ENCODE assay signal across 19 mouse cellular contexts in the genomic region with DNA sequence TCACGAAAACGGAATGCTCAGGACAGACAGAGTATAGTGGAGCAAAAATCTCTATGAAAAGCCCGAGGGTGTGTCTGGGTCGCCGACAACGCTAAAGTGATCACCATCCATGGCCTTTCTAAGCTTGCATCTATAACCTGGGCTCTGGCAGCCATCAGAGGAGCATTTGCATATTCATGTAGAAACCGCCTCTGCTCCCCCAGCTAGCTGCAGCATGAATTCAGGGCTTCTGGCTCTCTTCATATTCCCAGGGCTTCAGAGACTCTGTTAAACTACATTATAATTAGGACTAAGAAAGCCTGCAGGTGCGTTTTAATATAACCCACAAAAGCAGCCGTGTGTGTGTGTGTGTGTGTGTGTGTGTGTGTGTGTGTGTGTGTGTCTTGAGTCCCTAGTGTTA. TPM values are rescaled to one million over a fixed set of nuclear protein-coding genes. Genes with fewer than 3 reads are reported as not detected.
DNase-seq lines count a peak whose midpoint lies in the region; ATAC-seq and TF ChIP-seq lines count a peak whose summit lies in the region.
"Had no signal": no experiment of that assay in that cellular context is flagged by ENCODE, and none has a peak within 500 bp of the region (broad histone marks: within the 10 kb centered on the region; RNA-seq: fewer than 3 reads in every experiment).

No protein-coding gene starts in this region.

- no peaks in the 10 kb centered on the region for H3K79me2 ChIP-seq in CH12.LX (replicated peaks; ENCODE audit: control insufficient read depth, extremely low read depth, insufficient read depth, poor library complexity, severe bottlenecking)

- H3K27me3 ChIP-seq in CH12.LX (replicated peaks): no peaks in the 10 kb centered on the region
- H3K27me3 ChIP-seq in hindbrain, embryonic 13.5 days: peaks cover 10% of the 10 kb centered on the region; the same call in 1 of the 2 replicates
- peaks cover 25% of the 10 kb centered on the region for H3K27me3 ChIP-seq in midbrain, embryonic 13.5 days

- H3K4me3 ChIP-seq in CH12.LX (replicated peaks in 1 of 3; ENCODE audit: low read depth in 2 of 3, low read length in 2 of 3, poor library complexity in 1 of 3): peak overlapping the region in 1 of 3 experiments; percentile 35
- no peak overlapping the region for H3K4me3 ChIP-seq in hindbrain, embryonic 13.5 days
- no peak overlapping the region for H3K4me3 ChIP-seq in midbrain, embryonic 13.5 days (replicated peaks)
- H3K4me3 ChIP-seq: heart, adult 2 months; megakaryocyte, embryonic 14.5 days; neural tube, embryonic 13.5 days had no signal

- no peak for TF ChIP-seq EP300 in CH12.LX (IDR thresholded peaks at IDR 0.05; ENCODE audit: low read length)

- TF ChIP-seq POLR2A in CH12.LX (IDR thresholded peaks at IDR 0.05; ENCODE audit: low read depth, low read length): no peak

- no peak for TF ChIP-seq CTCF in CH12.LX (conservative IDR thresholded peaks at IDR 0.05 in 1 of 2, IDR thresholded peaks at IDR 0.05 in 1 of 2; ENCODE audit: low read depth in 2 of 2, low read length in 2 of 2)

- no peak for ATAC-seq in hindbrain, embryonic 13.5 days (ENCODE audit: low FRiP score)
- no peak for ATAC-seq in midbrain, embryonic 13.5 days
- ATAC-seq: intestine, embryonic 16.5 days; liver, postnatal 0 days had no signal

- H3K4me2 ChIP-seq in CH12.LX (ENCODE audit: insufficient read depth, low read depth, poor library complexity, severe bottlenecking): 0 out of 2 replicates have a peak overlapping the region, but pooled peaks have one; percentile 5
- no peak overlapping the region for H3K4me2 ChIP-seq in hindbrain, embryonic 13.5 days
- H3K4me2 ChIP-seq in midbrain, embryonic 13.5 days (replicated peaks): peak overlapping the region; percentile 9; the same call in 1 of the 2 replicates
- H3K4me2 ChIP-seq: neural tube, embryonic 13.5 days had no signal

- in situ Hi-C loops in CH12.LX (cut with MboI; ENCODE audit: low pct_ligation_motif_present, low pct_unique_long_range_greater_than_20kb, low sequenced_read_pairs): no loop called here

- H3K9me3 ChIP-seq in CH12.LX (replicated peaks; ENCODE audit: low read length): no peaks in the 10 kb centered on the region
- H3K9me3 ChIP-seq in hindbrain, embryonic 13.5 days: no peaks in the 10 kb centered on the region
- H3K9me3 ChIP-seq in midbrain, embryonic 13.5 days: no peaks in the 10 kb centered on the region
- H3K9me3 ChIP-seq: megakaryocyte, embryonic 14.5 days; neural tube, embryonic 13.5 days had no signal

- H3K36me3 ChIP-seq in CH12.LX (replicated peaks in 1 of 2; ENCODE audit: control insufficient read depth in 1 of 2, insufficient read depth in 1 of 2, low read length in 1 of 2): no peaks in the 10 kb centered on the region
- no peaks in the 10 kb centered on the region for H3K36me3 ChIP-seq in hindbrain, embryonic 13.5 days
- no peaks in the 10 kb centered on the region for H3K36me3 ChIP-seq in midbrain, embryonic 13.5 days
- H3K36me3 ChIP-seq: neural tube, embryonic 13.5 days had no signal

- DNase-seq in CH12.LX (ENCODE audit: extremely low read depth): no peak
- DNase-seq in brain, adult 2 months (ENCODE audit: low read depth, low spot score): peak; percentile 43
- DNase-seq in right cerebral cortex, postnatal 4 days: no peak
- DNase-seq in heart, adult 18-20 months: no peak
- DNase-seq in lung, postnatal 25 days (ENCODE audit: low spot score): no peak
- DNase-seq: adrenal gland, adult 8-10 months; gastrocnemius, postnatal 14 days; heart, postnatal 4 days; liver, postnatal 0 days; right cerebral cortex, adult 18-20 months; spleen, adult 18-20 months; thymus, postnatal 4 days had no signal

- H3K4me1 ChIP-seq in CH12.LX (ENCODE audit: control insufficient read depth in 1 of 2, insufficient read depth in 2 of 2): peaks cover 5 to 59% of the 10 kb centered on the region in 2 experiments; a peak in 3 of 4 replicates
- H3K4me1 ChIP-seq in hindbrain, embryonic 13.5 days (replicated peaks): peaks cover 30% of the 10 kb centered on the region
- peaks cover 31% of the 10 kb centered on the region for H3K4me1 ChIP-seq in midbrain, embryonic 13.5 days (replicated peaks)
- H3K4me1 ChIP-seq: megakaryocyte, embryonic 14.5 days had no signal

- TF ChIP-seq RAD21 in CH12.LX (IDR thresholded peaks at IDR 0.05; ENCODE audit: low read depth, low read length): no peak

- 45% methylated on average over 9 of the region's 9 CpGs for WGBS in hindbrain, embryonic 13.5 days
- WGBS in midbrain, embryonic 13.5 days: 50% methylated on average over 9 of the region's 9 CpGs

- H3K27ac ChIP-seq in CH12.LX (ENCODE audit: insufficient read depth, low read depth): no peak overlapping the region
- H3K27ac ChIP-seq in hindbrain, embryonic 13.5 days: peak overlapping the region; percentile 48; the same call in 1 of the 2 replicates
- H3K27ac ChIP-seq in midbrain, embryonic 13.5 days: peak overlapping the region; percentile 44; the same call in 1 of the 2 replicates
- H3K27ac ChIP-seq: heart, adult 2 months; kidney, postnatal 0 days; neural tube, embryonic 13.5 days had no signal

- dilution Hi-C loops in CH12.LX (cut with MboI; ENCODE audit: extremely low pct_ligation_motif_present, extremely low pct_unique_long_range_greater_than_20kb, low sequenced_read_pairs): no loop called here

- H3K9ac ChIP-seq in CH12.LX (ENCODE audit: insufficient read depth, low read depth): no peak overlapping the region
- peak overlapping the region; percentile 21; the same call in 1 of the 2 replicates for H3K9ac ChIP-seq in hindbrain, embryonic 13.5 days
- H3K9ac ChIP-seq in midbrain, embryonic 13.5 days (replicated peaks): no peak overlapping the region
- H3K9ac ChIP-seq: liver, postnatal 0 days; neural tube, embryonic 13.5 days had no signal

TF ChIP-seq in CH12.LX, 34 proteins besides CTCF, POLR2A, EP300 and RAD21:
- TF ChIP-seq UBTF (IDR thresholded peaks at IDR 0.05; ENCODE audit: low read depth, low read length) (no peak), BHLHE40 (IDR thresholded peaks at IDR 0.05; ENCODE audit: low read depth, low read length) (no peak), IRF4 (IDR thresholded peaks at IDR 0.05; ENCODE audit: low read depth, low read length) (no peak), TBP (conservative IDR thresholded peaks at IDR 0.05; ENCODE audit: low read depth, low read length) (no peak)

RNA-seq across cellular contexts. Expression of gene Aldh1b1, which starts 59.7 kb away (rescaled TPM):
- total RNA-seq in CH12.LX (2012; rRNA removed) (4.6 and 4.9 TPM in 2 replicates), CH12.LX (2014; rRNA removed) (6.7 and 8.3 TPM in 2 replicates)
- 6.4 and 7.1 TPM in 2 replicates for polyA plus RNA-seq in CH12.LX (2012; ENCODE audit: insufficient read length, low read depth)
- 17.7 and 18.0 TPM in 2 replicates for polyA plus RNA-seq in hindbrain, embryonic 13.5 days (2015; fragmentation: Nextera tagmentation; extraction: Ambion mirVana)
- polyA plus RNA-seq in midbrain, embryonic 13.5 days (2015; fragmentation: Nextera tagmentation; extraction: Ambion mirVana): 15.8 and 17.6 TPM in 2 replicates
- total RNA-seq in heart, adult 18-20 months (2021): 10 to 100 TPM; 12.6 to 14.6 TPM
